Mouse (Mus musculus): ENCODE results near the gene Dock4.

Gene Dock4

GRCm38 (mm10) chr12:40746081-40746480 lies 300.3 kb downstream of the Dock4 start:
- no peak for DNase-seq (ENCODE audit: low spot score in 2 of 2)

- DNase-seq (ENCODE audit: low spot score in 2 of 2), result no peak
Measured at GRCm38 (mm10) chr12:40759281-40759680, 313.5 kb downstream of the Dock4 start.

GRCm38 (mm10) chr12:40767258-40767816 lies 321.6 kb downstream of the Dock4 start:
- no peak for DNase-seq (ENCODE audit: low spot score in 2 of 2)

GRCm38 (mm10) chr12:40773091-40773490 lies 327.3 kb downstream of the Dock4 start:
- no peak for DNase-seq (ENCODE audit: low spot score in 2 of 2)

- no peak for DNase-seq (ENCODE audit: low spot score in 2 of 2)
Measured at GRCm38 (mm10) chr12:40781554-40781953, 335.8 kb downstream of the Dock4 start.

- peak; percentile 24 to 59 for DNase-seq (ENCODE audit: low spot score in 2 of 2)
Measured at GRCm38 (mm10) chr12:40788621-40789111, 342.9 kb downstream of the Dock4 start.

GRCm38 (mm10) chr12:40789379-40790361 lies 343.9 kb downstream of the Dock4 start:
- peak; percentile 18 to 20 for DNase-seq (ENCODE audit: low spot score in 2 of 2)

GRCm38 (mm10) chr12:40791221-40791620 lies 345.5 kb downstream of the Dock4 start:
- DNase-seq (ENCODE audit: low spot score in 2 of 2), result no peak

GRCm38 (mm10) chr12:40792184-40792650 lies 346.5 kb downstream of the Dock4 start:
- no peak for DNase-seq (ENCODE audit: low spot score in 2 of 2)

GRCm38 (mm10) chr12:40794066-40794465 lies 348.3 kb downstream of the Dock4 start:
- no peak for DNase-seq (ENCODE audit: low spot score in 2 of 2)

- DNase-seq (ENCODE audit: low spot score in 2 of 2), result no peak
Measured at GRCm38 (mm10) chr12:40794756-40795155, 349.0 kb downstream of the Dock4 start.

GRCm38 (mm10) chr12:40795768-40796167 lies 350.0 kb downstream of the Dock4 start:
- no peak for DNase-seq (ENCODE audit: low spot score in 2 of 2)

- no peak for DNase-seq (ENCODE audit: low spot score in 2 of 2)
Measured at GRCm38 (mm10) chr12:40796813-40797491, 351.2 kb downstream of the Dock4 start.

- no peak for DNase-seq (ENCODE audit: low spot score in 2 of 2)
Measured at GRCm38 (mm10) chr12:40797561-40798343, 352.0 kb downstream of the Dock4 start.

GRCm38 (mm10) chr12:40798344-40799017 lies 352.7 kb downstream of the Dock4 start:
- DNase-seq (ENCODE audit: low spot score in 2 of 2), result no peak

GRCm38 (mm10) chr12:40801456-40801855 lies 355.7 kb downstream of the Dock4 start:
- DNase-seq (ENCODE audit: low spot score in 2 of 2), result no peak

GRCm38 (mm10) chr12:40805257-40805656 lies 359.5 kb downstream of the Dock4 start:
- DNase-seq (ENCODE audit: low spot score in 2 of 2), result no peak

- DNase-seq (ENCODE audit: low spot score in 2 of 2), result no peak
Measured at GRCm38 (mm10) chr12:40807916-40808315, 362.2 kb downstream of the Dock4 start.

- DNase-seq (ENCODE audit: low spot score in 2 of 2), result no peak
Measured at GRCm38 (mm10) chr12:40813474-40813873, 367.7 kb downstream of the Dock4 start.

GRCm38 (mm10) chr12:40814659-40815363 lies 369.1 kb downstream of the Dock4 start:
- DNase-seq (ENCODE audit: low spot score in 2 of 2), result no peak

Data from heart, adult 9 months (tissue).